Mouse (Mus musculus): ENCODE measurements around the gene Duox1. TPM values are rescaled to one million over a fixed set of nuclear protein-coding genes. Genes with fewer than 3 reads are reported as not detected.
A peak's percentile ranks its signal among the peaks of the same experiment; 100 is the strongest.

Duox1 gene
- polyA plus RNA-seq, 1 experiment, result not detected

DNA sequence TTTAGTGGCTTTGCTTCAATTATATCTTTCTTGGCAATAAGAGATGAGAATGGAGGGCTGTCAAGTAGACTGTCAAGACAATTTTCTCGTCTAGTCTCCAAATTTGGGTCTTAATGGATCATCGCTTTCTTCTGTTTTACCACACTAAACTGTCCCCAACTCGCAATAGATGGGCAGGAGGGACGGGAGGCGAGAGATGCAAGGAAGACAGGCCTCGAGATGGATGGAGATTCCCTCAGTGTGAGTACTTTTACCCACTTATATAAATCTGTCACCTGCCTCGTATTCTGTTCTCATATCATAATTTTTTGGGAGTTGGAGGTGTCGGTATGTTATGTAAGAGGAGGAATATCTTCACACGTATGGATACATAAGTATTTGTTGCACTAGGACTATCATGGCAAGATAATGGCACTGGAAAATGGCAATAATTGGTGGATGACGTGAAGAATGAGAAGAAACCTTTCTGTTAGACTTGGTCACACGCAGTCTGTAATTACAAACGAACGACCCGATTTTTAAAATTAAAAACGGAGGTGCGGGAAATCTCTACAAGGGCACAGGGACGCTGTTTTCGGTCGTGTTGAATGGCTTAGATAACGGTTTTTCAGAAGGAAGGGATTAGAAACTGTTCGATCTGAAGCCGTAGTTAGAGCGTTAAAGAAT is 59.3 kb downstream of the Duox1 start:
- TF ChIP-seq TAL1 (IDR thresholded peaks at IDR 0.05; ENCODE audit: low read length) (no peak), GATA1 (IDR thresholded peaks at IDR 0.05; ENCODE audit: low read length) (no peak)

GRCm38 (mm10) chr2:122375391-122375991 is 60.0 kb downstream of the Duox1 start:
- Histone ChIP-seq H3K4me1 (ENCODE audit: control insufficient read depth) (peaks cover 34% of the 10 kb centered on the region), H3K36me3 (ENCODE audit: control insufficient read depth) (no peaks in the 10 kb centered on the region), H3K4me3 (replicated peaks) (peak overlapping the region; percentile 94), H3K9me3 (ENCODE audit: control insufficient read depth, low read length) (no peaks in the 10 kb centered on the region), H3K27me3 (ENCODE audit: control insufficient read depth) (peaks cover 7% of the 10 kb centered on the region; the same call in 1 of the 2 replicates)
- no peak for TF ChIP-seq GATA1 (IDR thresholded peaks at IDR 0.05; ENCODE audit: low read length)
- no peak for TF ChIP-seq TAL1 (IDR thresholded peaks at IDR 0.05; ENCODE audit: low read length)

More for the DNA sequence above, 59.3 kb downstream of the Duox1 start:
- Histone ChIP-seq H3K4me1 (ENCODE audit: control insufficient read depth) (peaks cover 41% of the 10 kb centered on the region), H3K27me3 (ENCODE audit: control insufficient read depth) (peaks cover 5% of the 10 kb centered on the region; the same call in 1 of the 2 replicates), H3K9me3 (ENCODE audit: control insufficient read depth, low read length) (no peaks in the 10 kb centered on the region), H3K36me3 (ENCODE audit: control insufficient read depth) (no peaks in the 10 kb centered on the region), H3K4me3 (replicated peaks) (peak overlapping the region; percentile 94)

- Histone ChIP-seq H3K27me3 (ENCODE audit: control insufficient read depth) (peaks cover 7% of the 10 kb centered on the region; the same call in 1 of the 2 replicates), H3K36me3 (ENCODE audit: control insufficient read depth) (no peaks in the 10 kb centered on the region), H3K4me1 (ENCODE audit: control insufficient read depth) (peaks cover 33% of the 10 kb centered on the region), H3K9me3 (ENCODE audit: control insufficient read depth, low read length) (no peaks in the 10 kb centered on the region), H3K4me3 (replicated peaks) (peak overlapping the region; percentile 94)
- no peak for TF ChIP-seq TAL1 (IDR thresholded peaks at IDR 0.05; ENCODE audit: low read length)
- no peak for TF ChIP-seq GATA1 (IDR thresholded peaks at IDR 0.05; ENCODE audit: low read length)
Measured at GRCm38 (mm10) chr2:122376041-122376561, 60.6 kb downstream of the Duox1 start.

GRCm38 (mm10) chr2:122377215-122377674 is 61.8 kb downstream of the Duox1 start:
- Histone ChIP-seq H3K9me3 (ENCODE audit: control insufficient read depth, low read length) (no peaks in the 10 kb centered on the region), H3K36me3 (ENCODE audit: control insufficient read depth) (no peaks in the 10 kb centered on the region), H3K4me3 (replicated peaks) (peak overlapping the region; percentile 83), H3K4me1 (ENCODE audit: control insufficient read depth) (peaks cover 33% of the 10 kb centered on the region), H3K27me3 (ENCODE audit: control insufficient read depth) (peaks cover 7% of the 10 kb centered on the region; the same call in 1 of the 2 replicates)
- TF ChIP-seq GATA1 (IDR thresholded peaks at IDR 0.05; ENCODE audit: low read length) (no peak), TAL1 (IDR thresholded peaks at IDR 0.05; ENCODE audit: low read length) (no peak)

- peak overlapping the region; percentile 83 for H3K4me3 ChIP-seq (replicated peaks)
- TF ChIP-seq GATA1 (IDR thresholded peaks at IDR 0.05; ENCODE audit: low read length), result no peak
- TF ChIP-seq TAL1 (IDR thresholded peaks at IDR 0.05; ENCODE audit: low read length), result no peak
- no peaks in the 10 kb centered on the region for H3K36me3 ChIP-seq (ENCODE audit: control insufficient read depth)
- no peaks in the 10 kb centered on the region for H3K9me3 ChIP-seq (ENCODE audit: control insufficient read depth, low read length)
- peaks cover 33% of the 10 kb centered on the region for H3K4me1 ChIP-seq (ENCODE audit: control insufficient read depth)
- peaks cover 7% of the 10 kb centered on the region; the same call in 1 of the 2 replicates for H3K27me3 ChIP-seq (ENCODE audit: control insufficient read depth)
Measured at GRCm38 (mm10) chr2:122377751-122378246, 62.3 kb downstream of the Duox1 start.

GRCm38 (mm10) chr2:122378421-122379291 is 63.2 kb downstream of the Duox1 start:
- no peaks in the 10 kb centered on the region for H3K36me3 ChIP-seq (ENCODE audit: control insufficient read depth)
- peak overlapping the region; percentile 83 for H3K4me3 ChIP-seq (replicated peaks)
- peaks cover 33% of the 10 kb centered on the region for H3K4me1 ChIP-seq (ENCODE audit: control insufficient read depth)
- peaks cover 7% of the 10 kb centered on the region; the same call in 1 of the 2 replicates for H3K27me3 ChIP-seq (ENCODE audit: control insufficient read depth)
- no peak for TF ChIP-seq TAL1 (IDR thresholded peaks at IDR 0.05; ENCODE audit: low read length)
- no peaks in the 10 kb centered on the region for H3K9me3 ChIP-seq (ENCODE audit: control insufficient read depth, low read length)

- Histone ChIP-seq H3K4me3 (replicated peaks) (no peak overlapping the region), H3K27me3 (ENCODE audit: control insufficient read depth) (peaks cover 7% of the 10 kb centered on the region; the same call in 1 of the 2 replicates), H3K4me1 (ENCODE audit: control insufficient read depth) (peaks cover 33% of the 10 kb centered on the region), H3K9me3 (ENCODE audit: control insufficient read depth, low read length) (no peaks in the 10 kb centered on the region), H3K36me3 (ENCODE audit: control insufficient read depth) (no peaks in the 10 kb centered on the region)
- TF ChIP-seq GATA1 (IDR thresholded peaks at IDR 0.05; ENCODE audit: low read length) (no peak), TAL1 (IDR thresholded peaks at IDR 0.05; ENCODE audit: low read length) (no peak)
Measured at GRCm38 (mm10) chr2:122379292-122379650, 63.8 kb downstream of the Duox1 start.

DNA sequence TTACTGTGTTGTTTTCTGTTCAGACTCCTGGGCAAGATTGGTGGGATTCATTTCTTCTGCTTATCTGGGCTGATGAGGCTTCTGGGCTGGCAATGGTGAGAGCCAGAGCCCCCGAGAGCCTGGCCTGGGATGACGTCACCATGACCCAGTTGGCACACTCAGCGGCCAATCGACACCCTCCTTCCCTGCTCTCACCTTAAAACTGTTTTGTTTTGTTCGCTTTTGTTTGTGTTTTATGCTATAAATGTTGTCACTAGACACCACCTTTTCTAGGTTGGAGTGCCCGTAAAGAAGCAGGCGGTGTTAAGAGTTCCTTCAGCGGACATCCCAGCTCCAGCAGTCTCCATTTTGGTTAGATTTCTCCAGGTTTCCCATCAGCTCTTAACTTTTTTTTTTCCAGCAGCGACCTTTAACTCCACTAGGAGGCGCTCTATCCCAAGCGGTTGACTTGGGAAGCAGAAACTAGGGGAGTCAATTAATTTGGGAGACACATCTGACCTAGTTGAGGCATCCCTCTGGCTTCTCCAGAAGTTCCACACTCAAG is 65.4 kb downstream of the Duox1 start:
- peaks cover 24% of the 10 kb centered on the region for H3K4me1 ChIP-seq (ENCODE audit: control insufficient read depth)
- no peak overlapping the region for H3K4me3 ChIP-seq (replicated peaks)
- no peak for TF ChIP-seq GATA1 (IDR thresholded peaks at IDR 0.05; ENCODE audit: low read length)
- TF ChIP-seq TAL1 (IDR thresholded peaks at IDR 0.05; ENCODE audit: low read length), result no peak
- no peaks in the 10 kb centered on the region for H3K36me3 ChIP-seq (ENCODE audit: control insufficient read depth)
- H3K27me3 ChIP-seq (ENCODE audit: control insufficient read depth), result peaks cover 7% of the 10 kb centered on the region; the same call in 1 of the 2 replicates
- no peaks in the 10 kb centered on the region for H3K9me3 ChIP-seq (ENCODE audit: control insufficient read depth, low read length)

Data from erythroblast, embryonic 14.5 days (primary cell).